Mouse (Mus musculus): ENCODE measurements around the gene Smarcc1. TPM values are rescaled to one million over a fixed set of nuclear protein-coding genes. Genes with fewer than 3 reads are reported as not detected.

The Smarcc1 gene
- total RNA-seq, 2 experiments from 2014 or later, result 48.3 to 59.4 TPM

DNA sequence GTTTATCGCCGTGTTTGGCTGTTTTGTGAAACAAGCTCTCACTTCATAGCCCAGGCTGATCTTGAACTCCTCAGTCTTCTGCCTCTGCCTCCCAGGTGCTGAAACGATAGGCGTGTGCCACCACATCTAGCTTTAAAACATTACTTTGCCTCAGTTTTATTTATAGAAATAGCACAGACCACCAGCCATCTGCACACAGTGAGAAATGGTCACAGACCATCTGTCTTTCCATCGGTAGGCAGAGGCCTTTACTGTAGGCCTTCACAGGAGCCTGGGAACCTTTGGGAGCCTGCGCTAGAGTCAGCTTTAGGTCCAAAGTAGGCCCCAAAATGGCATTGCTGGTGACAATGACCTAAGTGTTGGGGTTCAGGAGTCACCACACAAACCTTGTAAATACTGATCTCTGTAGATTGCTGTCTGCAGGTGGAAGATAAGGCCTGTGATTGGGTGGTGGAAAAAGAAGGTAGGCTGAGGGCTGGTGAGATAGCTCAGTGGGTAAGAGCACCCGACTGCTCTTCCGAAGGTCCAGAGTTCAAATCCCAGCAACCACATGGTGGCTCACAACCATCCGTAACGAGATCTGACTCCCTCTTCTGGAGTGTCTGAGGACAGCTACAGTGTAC, 166.7 kb downstream of the Smarcc1 start:
- DNase-seq, result no peak

DNA sequence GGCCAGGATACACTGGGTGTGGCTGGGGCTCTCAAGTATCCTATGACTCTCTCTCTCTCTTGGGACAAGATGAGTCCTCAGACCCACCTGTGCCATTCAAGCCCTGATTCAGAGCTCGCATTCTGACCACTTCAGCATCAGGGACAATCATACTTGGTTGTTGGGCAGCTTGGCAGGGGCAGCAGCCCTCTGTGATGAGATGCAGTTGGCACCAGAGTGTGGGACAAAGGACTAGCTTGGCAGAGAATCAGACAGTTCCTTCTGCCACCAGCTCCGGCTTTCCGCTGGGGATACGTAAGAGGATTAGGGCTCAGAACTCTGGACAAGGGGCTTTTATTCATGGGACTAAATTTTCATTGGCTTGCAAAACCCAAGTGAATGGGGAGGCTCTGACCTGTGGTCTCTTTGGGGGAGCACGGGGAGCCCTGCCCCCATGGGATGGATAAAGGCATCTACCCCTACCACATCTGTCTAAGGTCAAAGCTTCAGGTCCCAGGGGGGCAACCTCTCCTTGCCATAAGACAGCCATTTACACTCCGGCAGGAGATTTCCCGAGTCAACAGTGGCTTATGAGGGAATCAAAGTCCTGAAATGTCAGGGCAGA, 169.9 kb downstream of the Smarcc1 start:
- no peak for DNase-seq

Small RNA genes within 50 kb of the gene (microRNA-seq; reads per million reads assigned to microRNA genes)
- 76.9 reads per million, percentile 48 among the genes with 10 or more reads in this experiment for gene Mir6236

Other genes with a start within 250 kb of the Smarcc1 start
- 10 to 100 TPM; 10.1 to 17.6 TPM for gene Cdc25a, start 242.1 kb upstream of the Smarcc1 start, total RNA-seq (2021)
- 10 to 100 TPM; 75.6 to 96.8 TPM for gene Map4, start 186.2 kb upstream of the Smarcc1 start, total RNA-seq (2021)
- 100 to 1,000 TPM in 1 of 2 experiments, 10 to 100 TPM in 1; 99.2 to 103 TPM for gene Dhx30, start 122 bp downstream of the Smarcc1 start, total RNA-seq (2021)
- gene Cspg5, start 126.1 kb downstream of the Smarcc1 start, total RNA-seq (2021), result 10 to 100 TPM; 22.6 to 22.8 TPM
- 1 to 10 TPM; 8.0 to 9.8 TPM for gene Elp6, start 187.5 kb downstream of the Smarcc1 start, total RNA-seq (2021)
- gene Scap, start 215.6 kb downstream of the Smarcc1 start, total RNA-seq (2021), result 100 to 1,000 TPM in 1 of 2 experiments, 10 to 100 TPM in 1; 85.4 to 106 TPM